Mouse (Mus musculus): ENCODE results near the gene Sept3. TPM values are rescaled to one million over a fixed set of nuclear protein-coding genes. Genes with fewer than 3 reads are reported as not detected.
A peak's percentile ranks its signal among the peaks of the same experiment; 100 is the strongest.

Gene Sept3
- total RNA-seq (2014; rRNA removed) (0.09 and 0.13 TPM in 2 replicates), polyA plus RNA-seq (2012; rRNA removed) (0.04 and 0.16 TPM in 2 replicates)

GRCm38 (mm10) chr15:82274593-82274926 is at the start of gene Sept3:
TSS of gene Sept3 (plus strand) at chr15:82274893.
- Histone ChIP-seq H3K27ac (replicated peaks; ENCODE audit: insufficient read depth, low read depth, low read length) (no peak within 1 kb of the TSS), H3K4me1 (ENCODE audit: control insufficient read depth, insufficient read depth, low read length) (peaks cover 3% of the 10 kb centered on the region; the same call in 1 of the 2 replicates), H3K36me3 (ENCODE audit: control insufficient read depth, insufficient read depth, low read length) (no peaks in the 10 kb centered on the region), H3K27me3 (ENCODE audit: control insufficient read depth, insufficient read depth, low read length) (peaks cover 9% of the 10 kb centered on the region), H3K9ac (ENCODE audit: low read depth, low read length) (no peak within 1 kb of the TSS), H3K4me3 (ENCODE audit: insufficient read depth, low read depth, low read length) (peak within 1 kb of the TSS; percentile 36; the same call in 1 of the 2 replicates), H3K79me2 (ENCODE audit: control insufficient read depth, insufficient read depth, low read length) (no peaks in the 10 kb centered on the region)
- TF ChIP-seq POLR2A (IDR thresholded peaks at IDR 0.05; ENCODE audit: extremely low read depth, insufficient read depth, low read length) (no peak), CTCF (IDR thresholded peaks at IDR 0.05; ENCODE audit: low read depth, low read length) (no peak)
- DNase-seq (ENCODE audit: extremely low read depth, low read depth, low spot score): no peak
- WGBS: 40% methylated on average over 6 of the region's 6 CpGs

- TF ChIP-seq CTCF (IDR thresholded peaks at IDR 0.05; ENCODE audit: low read depth, low read length): no peak
- TF ChIP-seq POLR2A (IDR thresholded peaks at IDR 0.05; ENCODE audit: extremely low read depth, insufficient read depth, low read length): no peak
- H3K9ac ChIP-seq (ENCODE audit: low read depth, low read length): no peak overlapping the region
- no peaks in the 10 kb centered on the region for H3K4me1 ChIP-seq (ENCODE audit: control insufficient read depth, insufficient read depth, low read length)
- H3K27me3 ChIP-seq (ENCODE audit: control insufficient read depth, insufficient read depth, low read length): peaks cover 9% of the 10 kb centered on the region
- no peak overlapping the region for H3K27ac ChIP-seq (replicated peaks; ENCODE audit: insufficient read depth, low read depth, low read length)
- no peak overlapping the region for H3K4me3 ChIP-seq (ENCODE audit: insufficient read depth, low read depth, low read length)
- DNase-seq (ENCODE audit: extremely low read depth, low read depth, low spot score): no peak
- H3K36me3 ChIP-seq (ENCODE audit: control insufficient read depth, insufficient read depth, low read length): no peaks in the 10 kb centered on the region
- H3K79me2 ChIP-seq (ENCODE audit: control insufficient read depth, insufficient read depth, low read length): no peaks in the 10 kb centered on the region
- 90% methylated on average over 5 of the region's 5 CpGs for WGBS
Measured at GRCm38 (mm10) chr15:82225769-82226168, 48.9 kb upstream of the Sept3 start.

GRCm38 (mm10) chr15:82229542-82230045 is 45.1 kb upstream of the Sept3 start:
- Histone ChIP-seq H3K27ac (replicated peaks; ENCODE audit: insufficient read depth, low read depth, low read length) (no peak overlapping the region), H3K4me3 (ENCODE audit: insufficient read depth, low read depth, low read length) (no peak overlapping the region)

GRCm38 (mm10) chr15:82230098-82230611 is 44.5 kb upstream of the Sept3 start:
- TF ChIP-seq CTCF (IDR thresholded peaks at IDR 0.05; ENCODE audit: low read depth, low read length) (no peak), POLR2A (IDR thresholded peaks at IDR 0.05; ENCODE audit: extremely low read depth, insufficient read depth, low read length) (no peak)
- no peaks in the 10 kb centered on the region for H3K79me2 ChIP-seq (ENCODE audit: control insufficient read depth, insufficient read depth, low read length)
- DNase-seq (ENCODE audit: extremely low read depth, low read depth, low spot score): no peak
- no peak overlapping the region for H3K4me3 ChIP-seq (ENCODE audit: insufficient read depth, low read depth, low read length)
- H3K27me3 ChIP-seq (ENCODE audit: control insufficient read depth, insufficient read depth, low read length): no peaks in the 10 kb centered on the region
- H3K9ac ChIP-seq (ENCODE audit: low read depth, low read length): no peak overlapping the region
- H3K4me1 ChIP-seq (ENCODE audit: control insufficient read depth, insufficient read depth, low read length): no peaks in the 10 kb centered on the region
- H3K36me3 ChIP-seq (ENCODE audit: control insufficient read depth, insufficient read depth, low read length): no peaks in the 10 kb centered on the region
- 83% methylated on average over 6 of the region's 6 CpGs for WGBS
- no peak overlapping the region for H3K27ac ChIP-seq (replicated peaks; ENCODE audit: insufficient read depth, low read depth, low read length)

More at GRCm38 (mm10) chr15:82229542-82230045, 45.1 kb upstream of the Sept3 start:
- DNase-seq (ENCODE audit: extremely low read depth, low read depth, low spot score): no peak
- 82% methylated on average over 11 of the region's 11 CpGs for WGBS
- Histone ChIP-seq H3K79me2 (ENCODE audit: control insufficient read depth, insufficient read depth, low read length) (no peaks in the 10 kb centered on the region), H3K4me1 (ENCODE audit: control insufficient read depth, insufficient read depth, low read length) (no peaks in the 10 kb centered on the region), H3K36me3 (ENCODE audit: control insufficient read depth, insufficient read depth, low read length) (no peaks in the 10 kb centered on the region), H3K27me3 (ENCODE audit: control insufficient read depth, insufficient read depth, low read length) (peaks cover under 1% of the 10 kb centered on the region; the same call in 1 of the 2 replicates), H3K9ac (ENCODE audit: low read depth, low read length) (no peak overlapping the region)
- TF ChIP-seq CTCF (IDR thresholded peaks at IDR 0.05; ENCODE audit: low read depth, low read length) (no peak), POLR2A (IDR thresholded peaks at IDR 0.05; ENCODE audit: extremely low read depth, insufficient read depth, low read length) (no peak)

GRCm38 (mm10) chr15:82231100-82231499 is 43.6 kb upstream of the Sept3 start:
- no peaks in the 10 kb centered on the region for H3K36me3 ChIP-seq (ENCODE audit: control insufficient read depth, insufficient read depth, low read length)
- no peak overlapping the region for H3K27ac ChIP-seq (replicated peaks; ENCODE audit: insufficient read depth, low read depth, low read length)
- H3K4me3 ChIP-seq (ENCODE audit: insufficient read depth, low read depth, low read length): no peak overlapping the region
- no peaks in the 10 kb centered on the region for H3K27me3 ChIP-seq (ENCODE audit: control insufficient read depth, insufficient read depth, low read length)
- no peak for DNase-seq (ENCODE audit: extremely low read depth, low read depth, low spot score)
- no peak overlapping the region for H3K9ac ChIP-seq (ENCODE audit: low read depth, low read length)
- TF ChIP-seq CTCF (IDR thresholded peaks at IDR 0.05; ENCODE audit: low read depth, low read length) (no peak), POLR2A (IDR thresholded peaks at IDR 0.05; ENCODE audit: extremely low read depth, insufficient read depth, low read length) (no peak)
- no peaks in the 10 kb centered on the region for H3K79me2 ChIP-seq (ENCODE audit: control insufficient read depth, insufficient read depth, low read length)
- no peaks in the 10 kb centered on the region for H3K4me1 ChIP-seq (ENCODE audit: control insufficient read depth, insufficient read depth, low read length)
- 69% methylated on average over 4 of the region's 4 CpGs for WGBS
